Mouse (Mus musculus) forebrain, embryonic 13.5 days (tissue): ENCODE measurements around the gene Map4. TPM values are rescaled to one million over a fixed set of nuclear protein-coding genes. Genes with fewer than 3 reads are reported as not detected.

ENCODE experiments used
- ATAC-seq: fragments of 200-750 bp; cut with Nextera tagmentation; 2 replicates; pipeline ENCODE4 v1.8.0; 2017
- H3K27ac ChIP-seq: fragments of 300-500 bp; sonication (generic); 2 replicates; pipeline ENCODE4 v1.5.1; 2015; ENCODE audit warnings: inconsistent platforms, mild to moderate bottlenecking, moderate library complexity
- H3K27me3 ChIP-seq: fragments of 300-500 bp; sonication (generic); 2 replicates; pipeline ENCODE4 v1.6.1; 2015; ENCODE audit warnings: mild to moderate bottlenecking, inconsistent platforms
- H3K36me3 ChIP-seq: fragments of 300-500 bp; sonication (generic); 2 replicates; pipeline ENCODE4 v1.6.1; 2015; ENCODE audit warnings: mild to moderate bottlenecking, inconsistent platforms; ENCODE audit not compliant: poor library complexity, severe bottlenecking
- H3K4me1 ChIP-seq: fragments of 300-500 bp; sonication (generic); 2 replicates; pipeline ENCODE4 v1.6.1; 2015; ENCODE audit warnings: inconsistent platforms
- H3K4me2 ChIP-seq: fragments of 300-500 bp; sonication (generic); 2 replicates; pipeline ENCODE4 v1.6.1; 2015; ENCODE audit warnings: inconsistent platforms, mild to moderate bottlenecking, moderate library complexity
- H3K4me3 ChIP-seq: fragments of 300-500 bp; sonication (generic); 2 replicates; pipeline ENCODE4 v1.5.1; 2015; ENCODE audit warnings: mild to moderate bottlenecking, inconsistent platforms
- H3K9ac ChIP-seq: fragments of 300-500 bp; sonication (generic); 2 replicates; pipeline ENCODE4 v1.6.1; 2015; ENCODE audit warnings: mild to moderate bottlenecking, inconsistent platforms
- H3K9me3 ChIP-seq: fragments of 300-500 bp; sonication (generic); replicated peaks from 2 replicates; pipeline ENCODE4 v1.6.1; 2016; ENCODE audit warnings: inconsistent platforms
- WGBS: fragments of 180-500 bp; shearing (Covaris S2); methylation state at CpG from one replicate; pipeline ENCODE4 v1.1.7; 2015; 5-methylcytosine and 5-hydroxymethylcytosine counted together
- polyA plus RNA-seq: library from polyadenylated mRNA; unstranded; fragments of >200 nt; fragmentation: Nextera tagmentation; extraction: Ambion mirVana; gene quantifications from 2 replicates; pipeline ENCODE4 v1.2.1, GENCODE M21; 2015

Map4 gene
- polyA plus RNA-seq, 1 experiment from 2014 or later: 81.7 TPM

DNA sequence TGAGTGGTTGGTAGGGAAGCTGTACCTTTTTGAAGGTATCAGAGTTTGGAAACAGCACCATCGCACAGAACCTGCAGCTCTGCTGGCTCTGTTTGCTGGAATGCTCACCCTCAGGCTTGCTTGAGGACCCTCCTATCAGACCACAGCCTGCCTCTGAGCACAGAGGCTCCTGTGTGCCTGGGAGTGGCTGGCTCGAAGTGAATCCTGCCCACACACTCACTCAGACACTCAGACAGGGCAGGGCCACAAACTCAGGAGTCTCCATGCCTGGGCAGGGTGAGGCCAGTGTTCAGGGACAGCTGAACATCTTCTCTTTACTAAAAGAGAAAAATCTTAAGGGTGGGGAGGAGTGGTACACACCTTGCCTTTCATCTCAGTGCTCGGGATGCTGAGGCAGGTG, 30.7 kb upstream of the Map4 start:
- 82% methylated on average over 3 of the region's 3 CpGs for WGBS
- H3K27me3 ChIP-seq: no peaks in the 10 kb centered on the region
- H3K4me3 ChIP-seq: no peak overlapping the region
- H3K9me3 ChIP-seq: no peaks in the 10 kb centered on the region
- H3K4me1 ChIP-seq: no peaks in the 10 kb centered on the region
- no peak overlapping the region for H3K27ac ChIP-seq
- no peak overlapping the region for H3K9ac ChIP-seq
- H3K4me2 ChIP-seq: no peak overlapping the region
- no peak for ATAC-seq
- peaks cover 12% of the 10 kb centered on the region for H3K36me3 ChIP-seq

DNA sequence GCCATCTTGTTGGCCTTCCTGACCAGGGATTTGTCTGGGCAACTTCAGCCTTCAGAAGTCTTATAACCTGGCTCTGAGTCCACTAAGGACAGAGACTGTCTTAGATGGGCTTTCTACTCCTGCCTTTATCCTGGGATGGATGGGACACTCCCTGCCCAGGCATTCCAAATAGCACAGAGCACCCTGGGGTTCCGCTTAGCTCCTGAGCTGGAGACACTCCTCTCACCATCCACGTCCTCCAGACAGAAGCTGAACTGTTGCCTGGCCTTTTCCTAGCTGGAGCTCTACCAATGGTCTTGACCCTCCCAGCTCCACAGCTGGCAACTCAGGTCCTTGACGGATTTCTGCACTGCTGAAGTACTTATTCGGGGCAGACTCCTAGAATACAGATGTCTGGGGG, 29.0 kb upstream of the Map4 start:
- 54% methylated on average over 4 of the region's 4 CpGs for WGBS
- H3K4me3 ChIP-seq: no peak overlapping the region
- no peak for ATAC-seq
- H3K4me2 ChIP-seq: no peak overlapping the region
- H3K36me3 ChIP-seq: no peaks in the 10 kb centered on the region
- H3K27ac ChIP-seq: no peak overlapping the region
- H3K9me3 ChIP-seq: no peaks in the 10 kb centered on the region
- 0 out of 2 replicates have a peak overlapping the region, but pooled peaks have one; percentile 18 for H3K9ac ChIP-seq
- no peaks in the 10 kb centered on the region for H3K27me3 ChIP-seq
- H3K4me1 ChIP-seq: no peaks in the 10 kb centered on the region

DNA sequence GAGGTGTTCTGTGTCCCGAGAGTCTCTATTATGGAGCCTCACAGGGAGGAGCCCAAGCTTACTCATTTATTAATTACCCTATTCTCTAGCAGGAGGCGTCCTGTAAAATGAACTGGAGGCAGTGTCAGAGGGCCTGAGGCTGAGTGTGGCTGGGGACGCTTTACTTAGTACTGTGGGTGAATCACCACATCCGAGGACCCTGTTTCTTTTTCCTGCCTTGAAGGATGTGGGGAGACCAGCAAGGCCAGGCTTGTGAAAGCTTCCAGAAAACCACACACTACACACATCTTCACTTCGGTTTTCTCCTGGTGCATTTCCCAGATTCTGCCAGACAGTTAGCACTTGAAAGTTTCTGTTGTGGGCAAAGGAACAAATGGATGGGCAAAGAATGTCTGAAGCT, 28.5 kb upstream of the Map4 start:
- no peak overlapping the region for H3K9ac ChIP-seq
- WGBS: 63% methylated on average over 5 of the region's 5 CpGs
- no peaks in the 10 kb centered on the region for H3K4me1 ChIP-seq
- no peaks in the 10 kb centered on the region for H3K9me3 ChIP-seq
- H3K27me3 ChIP-seq: no peaks in the 10 kb centered on the region
- no peaks in the 10 kb centered on the region for H3K36me3 ChIP-seq
- no peak overlapping the region for H3K27ac ChIP-seq
- no peak for ATAC-seq
- no peak overlapping the region for H3K4me3 ChIP-seq
- no peak overlapping the region for H3K4me2 ChIP-seq

DNA sequence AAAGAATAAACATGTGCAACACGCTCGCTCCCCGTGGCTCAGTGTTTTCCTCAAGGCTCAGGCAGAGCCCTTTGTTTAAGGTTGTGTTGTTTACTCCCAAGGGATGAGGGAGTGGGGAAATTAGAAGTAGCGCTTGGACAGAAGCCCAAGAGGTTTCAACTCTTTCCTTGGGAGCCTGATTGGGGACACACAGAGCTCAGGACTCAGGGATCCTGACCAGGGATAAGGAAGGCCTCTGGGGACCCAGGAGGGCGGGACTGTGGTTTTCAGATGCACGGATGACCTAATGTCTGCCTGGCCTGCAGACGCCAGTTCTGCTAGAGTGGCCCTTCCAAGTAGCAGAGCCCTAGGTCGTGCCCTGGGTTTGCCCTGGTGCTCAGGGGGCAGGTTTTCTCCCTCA, 24.0 kb upstream of the Map4 start:
- WGBS: 67% methylated on average over 8 of the region's 8 CpGs
- Histone ChIP-seq H3K4me1 (no peaks in the 10 kb centered on the region), H3K9ac (no peak overlapping the region), H3K27ac (no peak overlapping the region), H3K4me3 (no peak overlapping the region), H3K9me3 (no peaks in the 10 kb centered on the region), H3K4me2 (no peak overlapping the region), H3K36me3 (no peaks in the 10 kb centered on the region), H3K27me3 (no peaks in the 10 kb centered on the region)
- ATAC-seq: no peak

DNA sequence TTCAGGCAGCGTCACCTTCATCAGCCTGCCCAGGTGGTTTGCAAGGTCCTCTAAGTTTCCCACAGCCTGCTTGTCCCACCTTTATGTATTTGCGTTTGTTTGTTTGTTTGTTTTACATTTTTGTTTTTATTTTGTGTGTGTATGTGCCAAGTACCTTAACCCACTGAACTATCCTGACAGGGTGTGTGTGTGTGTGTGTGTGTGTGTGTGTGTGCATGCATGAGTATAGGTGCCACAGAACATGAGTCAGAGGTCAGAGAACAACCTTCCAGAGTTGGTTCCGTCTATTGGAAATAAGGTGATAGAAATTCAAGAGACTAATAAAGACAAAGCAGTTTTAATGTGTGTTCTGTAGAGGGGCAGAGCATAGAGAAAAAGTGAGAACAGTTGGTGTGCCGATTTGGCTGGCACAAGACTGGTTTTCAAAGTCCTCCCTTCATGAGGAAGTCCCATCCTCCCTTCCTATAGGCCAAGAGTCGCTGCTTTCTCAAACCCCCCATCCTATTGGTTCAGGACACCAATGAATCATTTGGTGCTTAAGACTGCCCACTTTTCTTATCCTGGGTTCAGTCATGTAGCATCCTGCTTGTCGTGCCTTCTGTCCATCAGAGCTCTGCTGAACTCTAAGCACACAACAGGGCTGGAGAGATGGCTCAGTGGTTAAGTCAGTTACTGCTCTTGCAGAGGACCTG, 23.3 kb upstream of the Map4 start:
- Histone ChIP-seq H3K27ac (no peak overlapping the region), H3K9ac (no peak overlapping the region), H3K4me2 (no peak overlapping the region), H3K4me3 (no peak overlapping the region), H3K36me3 (no peaks in the 10 kb centered on the region), H3K4me1 (no peaks in the 10 kb centered on the region), H3K27me3 (no peaks in the 10 kb centered on the region), H3K9me3 (no peaks in the 10 kb centered on the region)
- WGBS: 80% methylated on average over 6 of the region's 6 CpGs
- no peak for ATAC-seq

DNA sequence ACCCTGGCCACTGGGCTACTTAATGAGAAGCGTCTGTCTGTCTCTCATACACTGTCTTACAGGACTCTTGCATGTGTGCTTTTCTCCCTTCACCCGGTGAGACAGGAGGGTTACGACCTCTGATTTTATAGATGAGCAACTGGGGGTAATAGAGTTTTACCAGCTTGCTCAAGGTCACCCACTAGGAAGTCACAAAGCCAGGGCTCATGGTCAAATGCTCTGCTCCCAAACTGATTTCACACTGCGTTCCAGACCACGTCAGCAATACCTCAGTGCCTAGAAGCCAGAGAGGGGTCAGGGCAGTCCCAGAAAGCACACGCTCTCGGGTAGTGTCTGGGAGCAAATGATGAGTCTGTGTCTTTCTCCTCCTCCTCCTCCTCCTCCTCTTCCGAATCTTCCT, 22.2 kb upstream of the Map4 start:
- 87% methylated on average over 8 of the region's 8 CpGs for WGBS
- Histone ChIP-seq H3K36me3 (no peaks in the 10 kb centered on the region), H3K27ac (no peak overlapping the region), H3K4me1 (no peaks in the 10 kb centered on the region), H3K4me2 (no peak overlapping the region), H3K27me3 (no peaks in the 10 kb centered on the region), H3K4me3 (no peak overlapping the region), H3K9me3 (no peaks in the 10 kb centered on the region), H3K9ac (no peak overlapping the region)
- no peak for ATAC-seq

DNA sequence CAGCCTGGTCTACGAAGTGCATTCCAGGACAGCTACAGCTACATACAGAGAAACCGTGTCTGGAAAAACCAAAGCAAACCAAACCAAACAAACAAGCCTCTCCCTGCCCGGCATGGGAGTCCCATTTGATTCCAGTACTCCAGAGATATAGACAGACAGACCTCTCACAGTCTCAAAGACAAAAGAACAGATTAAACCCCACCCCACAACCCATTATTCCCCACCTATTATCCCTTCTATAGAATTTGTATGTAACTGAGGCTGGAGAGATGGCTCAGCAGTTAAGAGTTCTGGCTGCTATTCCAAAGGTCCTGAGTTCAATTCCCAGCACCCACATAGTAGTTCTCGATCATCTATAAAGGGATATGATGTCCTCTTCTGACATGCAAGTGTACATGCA, 21.3 kb upstream of the Map4 start:
- Histone ChIP-seq H3K27me3 (no peaks in the 10 kb centered on the region), H3K4me1 (no peaks in the 10 kb centered on the region), H3K4me2 (no peak overlapping the region), H3K27ac (no peak overlapping the region), H3K9me3 (no peaks in the 10 kb centered on the region), H3K9ac (no peak overlapping the region), H3K4me3 (no peak overlapping the region), H3K36me3 (no peaks in the 10 kb centered on the region)
- ATAC-seq: no peak
- WGBS: 85% methylated on average over 4 of the region's 4 CpGs

DNA sequence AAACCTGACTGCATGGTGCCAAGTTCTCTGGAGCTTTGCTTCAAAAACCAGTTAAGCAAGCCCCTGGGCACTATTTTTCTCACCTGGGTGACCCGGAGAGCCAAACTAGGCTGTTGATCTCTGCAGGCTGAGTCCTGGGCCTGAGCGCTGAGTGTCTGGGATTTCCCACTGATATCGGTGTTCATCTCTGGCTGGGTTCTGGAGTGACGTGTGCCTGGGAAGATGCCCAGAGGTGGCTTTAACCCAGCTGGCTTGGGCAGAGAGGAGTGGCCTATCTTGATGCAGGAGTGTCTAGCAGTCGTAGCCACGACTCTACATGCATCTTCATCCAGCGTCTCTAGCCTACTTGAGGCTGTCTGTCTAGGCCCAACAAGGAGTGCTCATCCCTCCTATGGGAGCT, 19.5 kb upstream of the Map4 start:
- no peak for ATAC-seq
- Histone ChIP-seq H3K4me1 (no peaks in the 10 kb centered on the region), H3K9ac (no peak overlapping the region), H3K36me3 (no peaks in the 10 kb centered on the region), H3K4me3 (no peak overlapping the region), H3K9me3 (no peaks in the 10 kb centered on the region), H3K4me2 (no peak overlapping the region), H3K27me3 (no peaks in the 10 kb centered on the region), H3K27ac (no peak overlapping the region)
- WGBS: 83% methylated on average over 7 of the region's 7 CpGs

DNA sequence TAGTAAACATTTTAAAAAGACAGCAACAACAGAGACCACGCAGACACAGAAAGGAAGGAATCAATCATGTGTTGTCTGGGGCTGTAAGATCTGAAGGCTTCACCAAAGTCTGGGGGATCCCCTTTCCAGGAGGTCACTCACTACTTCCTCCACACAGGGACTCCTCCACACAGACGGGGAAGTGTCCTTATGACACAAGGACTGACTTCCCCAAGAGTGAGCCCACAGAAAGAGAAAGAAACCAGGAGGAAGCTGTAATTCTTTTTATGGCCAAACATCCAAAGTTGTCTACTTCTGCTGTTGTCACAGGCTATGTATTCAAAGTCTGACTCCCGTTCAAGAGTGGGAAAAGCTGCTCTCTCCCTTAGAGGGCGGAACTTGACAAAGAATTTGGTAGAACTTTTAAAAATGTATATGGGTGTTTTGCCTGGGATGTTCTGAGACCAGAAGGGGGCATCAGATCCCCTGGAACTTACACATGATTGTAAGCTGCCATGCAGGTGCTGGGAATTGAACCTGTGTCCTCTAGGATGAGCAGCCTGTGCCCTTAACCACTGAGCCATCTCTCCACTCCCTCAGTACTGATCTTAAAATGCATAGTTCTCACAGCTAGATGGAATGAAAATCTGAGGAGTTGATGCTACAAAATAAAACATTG, 16.9 kb upstream of the Map4 start:
- no peaks in the 10 kb centered on the region for H3K4me1 ChIP-seq
- H3K4me2 ChIP-seq: no peak overlapping the region
- H3K9me3 ChIP-seq: no peaks in the 10 kb centered on the region
- H3K36me3 ChIP-seq: no peaks in the 10 kb centered on the region
- no peak overlapping the region for H3K27ac ChIP-seq
- H3K27me3 ChIP-seq: no peaks in the 10 kb centered on the region
- H3K4me3 ChIP-seq: no peak overlapping the region
- no peak overlapping the region for H3K9ac ChIP-seq
- WGBS: 75% methylated on average over 4 of the region's 4 CpGs
- no peak for ATAC-seq

DNA sequence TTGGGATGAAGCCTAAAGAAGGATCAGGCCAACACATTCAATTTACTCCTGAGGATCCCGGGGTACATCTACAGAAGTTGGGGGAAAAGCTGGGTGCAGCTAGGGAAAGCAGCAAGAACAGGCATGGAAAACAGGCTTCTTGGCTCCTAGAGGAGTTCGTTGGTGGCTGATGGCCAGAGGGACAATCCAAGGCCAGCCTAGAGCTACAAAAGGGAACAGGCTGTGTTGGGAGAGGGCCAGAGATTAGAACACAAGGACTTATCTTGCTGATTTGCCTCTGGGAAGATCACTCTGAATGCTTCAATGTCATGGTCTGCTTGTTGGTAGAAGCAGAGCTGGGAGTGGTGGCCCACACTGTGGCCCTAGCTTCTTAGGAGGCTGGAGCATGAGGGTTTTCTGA, 13.3 kb upstream of the Map4 start:
- Histone ChIP-seq H3K27ac (no peak overlapping the region), H3K4me2 (no peak overlapping the region), H3K9me3 (no peaks in the 10 kb centered on the region), H3K9ac (no peak overlapping the region), H3K4me1 (no peaks in the 10 kb centered on the region), H3K4me3 (no peak overlapping the region), H3K36me3 (no peaks in the 10 kb centered on the region), H3K27me3 (no peaks in the 10 kb centered on the region)
- ATAC-seq: no peak
- 70% methylated on average over 2 of the region's 2 CpGs for WGBS

DNA sequence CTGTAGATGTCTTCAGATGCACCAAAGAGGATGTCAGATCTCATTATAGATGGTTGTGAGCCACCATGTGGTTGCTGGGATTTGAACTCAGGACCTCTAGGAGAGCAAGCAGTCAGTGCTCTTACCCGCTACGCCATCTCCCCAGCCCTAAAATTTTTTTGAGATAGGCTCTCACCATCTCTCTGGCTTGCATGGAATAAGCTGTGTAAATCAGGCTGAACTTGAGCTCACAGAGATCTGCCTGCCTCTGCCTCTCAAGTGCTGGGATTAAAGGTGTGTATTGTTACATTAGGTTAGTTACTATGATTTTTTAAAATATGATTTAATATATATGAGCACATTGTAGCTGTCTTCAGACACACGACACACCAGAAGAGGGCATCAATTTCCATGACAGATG, 2.1 kb upstream of the Map4 start:
- Histone ChIP-seq H3K4me3 (no peak overlapping the region), H3K27me3 (no peaks in the 10 kb centered on the region), H3K9me3 (no peaks in the 10 kb centered on the region), H3K4me1 (peaks cover 15% of the 10 kb centered on the region), H3K9ac (no peak overlapping the region), H3K27ac (no peak overlapping the region), H3K36me3 (no peaks in the 10 kb centered on the region), H3K4me2 (no peak overlapping the region)
- 93% methylated on average over 3 of the region's 3 CpGs for WGBS
- no peak for ATAC-seq

DNA sequence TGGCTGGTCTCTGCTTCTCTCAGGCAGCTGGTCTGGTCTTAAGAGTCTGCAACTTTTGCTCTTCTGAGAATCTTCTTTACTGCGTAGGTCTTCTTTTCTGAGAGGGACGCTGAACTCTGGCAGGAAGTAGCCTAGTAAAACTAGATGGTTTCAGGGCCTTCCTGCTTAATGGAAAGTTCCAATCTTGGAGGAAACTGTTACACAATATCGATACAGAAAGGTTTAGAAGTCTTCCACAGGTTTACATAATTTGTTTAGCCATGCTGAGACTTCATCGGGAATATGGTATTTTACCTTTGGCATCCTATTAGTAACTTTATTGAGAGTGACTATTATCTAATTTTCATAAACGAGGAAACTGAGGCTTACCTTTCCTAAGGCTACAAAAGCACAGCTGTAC, 1.2 kb upstream of the Map4 start:
- 94% methylated on average over 5 of the region's 5 CpGs for WGBS
- Histone ChIP-seq H3K27ac (no peak overlapping the region), H3K4me2 (no peak overlapping the region), H3K4me1 (peaks cover 15% of the 10 kb centered on the region), H3K36me3 (no peaks in the 10 kb centered on the region), H3K9me3 (no peaks in the 10 kb centered on the region), H3K27me3 (no peaks in the 10 kb centered on the region), H3K4me3 (no peak overlapping the region), H3K9ac (no peak overlapping the region)
- no peak for ATAC-seq

DNA sequence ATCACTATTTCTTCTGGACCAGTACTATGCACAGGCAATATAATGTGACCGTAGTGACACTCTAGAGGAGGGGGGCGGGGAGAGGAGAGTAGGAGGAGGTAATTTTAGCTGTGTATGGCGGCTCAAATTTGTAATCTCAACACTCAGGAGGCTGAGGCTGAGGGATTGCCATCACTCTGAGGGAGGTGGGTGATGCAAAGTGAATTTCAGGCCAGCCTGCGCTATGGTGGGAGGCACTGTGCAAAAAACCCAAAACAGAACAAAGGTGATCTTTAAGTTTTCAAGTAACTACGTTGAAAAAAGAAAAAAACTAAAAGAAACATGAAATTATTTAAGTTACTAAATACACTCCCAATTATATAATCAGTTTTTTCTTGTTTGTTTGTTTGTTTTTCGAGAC, 508 bp upstream of the Map4 start:
- ATAC-seq: no peak
- 79% methylated on average over 6 of the region's 6 CpGs for WGBS
- H3K27ac ChIP-seq: peak overlapping the region; percentile 97
- no peaks in the 10 kb centered on the region for H3K36me3 ChIP-seq
- peaks cover 15% of the 10 kb centered on the region for H3K4me1 ChIP-seq
- no peaks in the 10 kb centered on the region for H3K9me3 ChIP-seq
- peak overlapping the region; percentile 82 for H3K4me2 ChIP-seq
- peak overlapping the region; percentile 90 for H3K4me3 ChIP-seq
- no peaks in the 10 kb centered on the region for H3K27me3 ChIP-seq
- H3K9ac ChIP-seq: peak overlapping the region; percentile 85; the same call in 1 of the 2 replicates
